Mouse (Mus musculus): ENCODE measurements around the gene Ecpas. TPM values are rescaled to one million over a fixed set of nuclear protein-coding genes. Genes with fewer than 3 reads are reported as not detected.

Gene Ecpas
- total RNA-seq, 4 experiments from 2014 or later: 116 to 145 (median 129) TPM

- peak; percentile 37 for DNase-seq (ENCODE audit: low spot score in 2 of 2)
Observed at GRCm38 (mm10) chr4:58911069-58911830, 1.3 kb downstream of the Ecpas start.

- DNase-seq (ENCODE audit: low spot score in 2 of 2): no peak
Observed at GRCm38 (mm10) chr4:58910175-58911068, 2.1 kb downstream of the Ecpas start.

- DNase-seq (ENCODE audit: low spot score in 2 of 2): no peak
Observed at GRCm38 (mm10) chr4:58907453-58907852, 5.1 kb downstream of the Ecpas start.

GRCm38 (mm10) chr4:58898318-58898717 is 14.2 kb downstream of the Ecpas start:
- DNase-seq (ENCODE audit: low spot score in 2 of 2): no peak

- no peak for DNase-seq (ENCODE audit: low spot score in 2 of 2)
Observed at GRCm38 (mm10) chr4:58897436-58897835, 15.1 kb downstream of the Ecpas start.

- no peak for DNase-seq (ENCODE audit: low spot score in 2 of 2)
Observed at GRCm38 (mm10) chr4:58894399-58894798, 18.1 kb downstream of the Ecpas start.

GRCm38 (mm10) chr4:58890035-58890782 is 22.3 kb downstream of the Ecpas start:
- no peak for DNase-seq (ENCODE audit: low spot score in 2 of 2)

GRCm38 (mm10) chr4:58888568-58888967 is 24.0 kb downstream of the Ecpas start:
- DNase-seq (ENCODE audit: low spot score in 2 of 2): no peak

GRCm38 (mm10) chr4:58887626-58888025 is 24.9 kb downstream of the Ecpas start:
- DNase-seq (ENCODE audit: low spot score in 2 of 2): no peak

GRCm38 (mm10) chr4:58886778-58887177 is 25.8 kb downstream of the Ecpas start:
- DNase-seq (ENCODE audit: low spot score in 2 of 2): no peak

GRCm38 (mm10) chr4:58885341-58885740 is 27.2 kb downstream of the Ecpas start:
- DNase-seq (ENCODE audit: low spot score in 2 of 2): no peak

GRCm38 (mm10) chr4:58883841-58884240 is 28.7 kb downstream of the Ecpas start:
- DNase-seq (ENCODE audit: low spot score in 2 of 2): no peak

- no peak for DNase-seq (ENCODE audit: low spot score in 2 of 2)
Observed at GRCm38 (mm10) chr4:58874373-58874772, 38.2 kb downstream of the Ecpas start.

- DNase-seq (ENCODE audit: low spot score in 2 of 2): no peak
Observed at GRCm38 (mm10) chr4:58867242-58867641, 45.3 kb downstream of the Ecpas start.

- no peak for DNase-seq (ENCODE audit: low spot score in 2 of 2)
Observed at GRCm38 (mm10) chr4:58832908-58833307, 79.6 kb downstream of the Ecpas start.

- DNase-seq (ENCODE audit: low spot score in 2 of 2): no peak
Observed at GRCm38 (mm10) chr4:58825921-58826320, 86.6 kb downstream of the Ecpas start.

- no peak for DNase-seq (ENCODE audit: low spot score in 2 of 2)
Observed at GRCm38 (mm10) chr4:58787616-58788015, 124.9 kb downstream of the Ecpas start, which contains the start of gene Olfr267. Gene Olfr267, minus strand, starts transcription at chr4:58787716.

GRCm38 (mm10) chr4:58786659-58787058 is 125.9 kb downstream of the Ecpas start:
- DNase-seq (ENCODE audit: low spot score in 2 of 2): no peak

- no peak for DNase-seq (ENCODE audit: low spot score in 2 of 2)
Observed at GRCm38 (mm10) chr4:58763417-58763816, 149.1 kb downstream of the Ecpas start.

- DNase-seq (ENCODE audit: low spot score in 2 of 2): no peak
Observed at GRCm38 (mm10) chr4:58749510-58749909, 163.0 kb downstream of the Ecpas start.

GRCm38 (mm10) chr4:58749101-58749500 is 163.4 kb downstream of the Ecpas start:
- DNase-seq (ENCODE audit: low spot score in 2 of 2): no peak

Data from left cerebral cortex, adult 8-10 months (tissue).